Mouse (Mus musculus) heart, embryonic 13.5 days (tissue): Measurements from ENCODE around the gene Rem1. TPM values are rescaled to one million over a fixed set of nuclear protein-coding genes. Genes with fewer than 3 reads are reported as not detected.

Experiments
- ATAC-seq: fragments of 200-750 bp; cut with Nextera tagmentation; 2 replicates; pipeline ENCODE4 v1.8.0; 2017; ENCODE audit warnings: moderate TSS enrichment; ENCODE audit not compliant: insufficient number of reproducible peaks, low FRiP score, low TSS enrichment; ENCODE audit errors: extremely low read depth
- H3K27ac ChIP-seq: fragments of 300-500 bp; sonication (generic); replicated peaks from 2 replicates; pipeline ENCODE4 v1.5.1; 2015; ENCODE audit warnings: moderate library complexity, mild to moderate bottlenecking, inconsistent platforms
- H3K27me3 ChIP-seq: fragments of 300-500 bp; sonication (generic); replicated peaks from 2 replicates; pipeline ENCODE4 v1.6.1; 2015; ENCODE audit warnings: mild to moderate bottlenecking, inconsistent platforms
- H3K36me3 ChIP-seq: fragments of 300-500 bp; sonication (generic); 2 replicates; pipeline ENCODE4 v1.6.1; 2015; ENCODE audit warnings: mild to moderate bottlenecking, inconsistent platforms
- H3K4me1 ChIP-seq: fragments of 300-500 bp; sonication (generic); 2 replicates; pipeline ENCODE4 v1.6.1; 2015; ENCODE audit warnings: inconsistent platforms
- H3K4me2 ChIP-seq: fragments of 300-500 bp; sonication (generic); 2 replicates; pipeline ENCODE4 v1.6.1; 2015; ENCODE audit warnings: inconsistent platforms, mild to moderate bottlenecking, moderate library complexity
- H3K4me3 ChIP-seq: fragments of 300-500 bp; sonication (generic); 2 replicates; pipeline ENCODE4 v1.5.1; 2015; ENCODE audit warnings: moderate library complexity, mild to moderate bottlenecking, inconsistent platforms
- H3K9ac ChIP-seq: fragments of 300-500 bp; sonication (generic); 2 replicates; pipeline ENCODE4 v1.6.1; 2015; ENCODE audit warnings: inconsistent platforms, mild to moderate bottlenecking, moderate library complexity
- H3K9me3 ChIP-seq: fragments of 300-500 bp; sonication (generic); 2 replicates; pipeline ENCODE4 v1.6.1; 2016; ENCODE audit warnings: inconsistent platforms
- WGBS: fragments of 180-500 bp; shearing (Covaris S2); methylation state at CpG from one replicate; pipeline ENCODE4 v1.1.7; 2015; ENCODE audit warnings: mixed read lengths; 5-methylcytosine and 5-hydroxymethylcytosine counted together
- polyA plus RNA-seq: library from polyadenylated mRNA; unstranded; fragments of >200 nt; fragmentation: Nextera tagmentation; extraction: Ambion mirVana; gene quantifications from 2 replicates; pipeline ENCODE4 v1.2.1, GENCODE M21; 2015

Rem1 gene
- polyA plus RNA-seq = 10.5 and 12.6 TPM in 2 replicates

DNA sequence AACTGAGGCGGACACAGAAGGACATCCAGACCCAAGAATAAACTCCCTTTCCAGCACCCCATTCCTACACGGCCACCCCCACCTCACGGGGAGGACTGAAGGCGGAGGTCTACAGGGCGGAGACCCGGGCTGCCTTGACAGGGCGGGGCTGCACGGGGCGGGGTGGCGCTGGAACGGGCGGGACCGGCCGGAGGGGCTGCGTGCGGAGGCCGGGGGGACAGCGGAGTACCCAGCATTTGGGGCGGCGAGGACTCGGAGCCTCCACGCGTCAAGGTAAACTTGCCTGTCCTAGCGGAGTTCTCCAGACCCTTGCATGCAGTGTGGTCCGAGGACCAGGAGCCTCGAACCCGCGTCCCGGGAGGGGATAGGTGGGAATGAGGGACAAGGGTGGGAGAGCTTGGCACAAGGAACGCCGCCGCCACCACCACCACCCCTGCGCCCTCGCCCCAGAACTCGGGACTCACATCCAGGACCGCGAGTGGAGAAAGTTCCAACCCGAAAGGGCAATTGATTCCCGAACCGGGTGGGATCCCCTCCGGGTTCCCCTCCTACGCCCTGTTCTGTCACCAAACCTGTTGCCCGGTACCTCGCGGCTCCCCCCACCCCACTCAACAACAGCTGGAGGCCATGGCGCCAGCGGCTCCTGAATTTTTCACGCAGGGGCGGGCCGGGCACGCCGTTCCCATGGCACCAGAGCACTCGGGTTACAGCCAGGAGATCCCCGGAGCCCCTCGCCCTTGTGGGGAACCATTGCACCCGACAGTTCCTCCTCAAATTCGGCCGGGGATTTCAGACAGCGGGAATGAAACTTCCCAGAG lies at the start of gene Rem1:
Gene Rem1, plus strand, starts transcription at position 178 of the 818 bp plus-strand sequence.
- 0 out of 2 replicates have a peak within 1 kb of the TSS, but pooled peaks have one; percentile 12 for H3K27ac ChIP-seq
- H3K9me3 ChIP-seq = no peaks in the 10 kb centered on the region
- peak within 1 kb of the TSS; percentile 91 for H3K4me2 ChIP-seq
- WGBS = 2% methylated on average over 59 of the region's 59 CpGs
- peak within 1 kb of the TSS; percentile 84 for H3K9ac ChIP-seq
- H3K36me3 ChIP-seq = no peaks in the 10 kb centered on the region
- peaks cover 46% of the 10 kb centered on the region for H3K27me3 ChIP-seq
- peak within 1 kb of the TSS; percentile 66 for H3K4me3 ChIP-seq
- ATAC-seq = 0 out of 2 replicates have a peak, but pooled peaks have one; percentile 29
- H3K4me1 ChIP-seq = peaks cover 34% of the 10 kb centered on the region

GRCm38 (mm10) chr2:152580107-152580506 lies 46.6 kb upstream of the Rem1 start, which contains the start of gene Defb19:
TSS of gene Defb19 (minus strand) at chr2:152580312.
- WGBS = 45% methylated on average over 7 of the region's 7 CpGs
- Histone ChIP-seq H3K9ac (no peak within 1 kb of the TSS), H3K4me1 (peaks cover 11% of the 10 kb centered on the region), H3K4me2 (no peak within 1 kb of the TSS), H3K9me3 (no peaks in the 10 kb centered on the region), H3K27me3 (no peaks in the 10 kb centered on the region), H3K27ac (no peak within 1 kb of the TSS), H3K36me3 (no peaks in the 10 kb centered on the region), H3K4me3 (no peak within 1 kb of the TSS)
- no peak for ATAC-seq

DNA sequence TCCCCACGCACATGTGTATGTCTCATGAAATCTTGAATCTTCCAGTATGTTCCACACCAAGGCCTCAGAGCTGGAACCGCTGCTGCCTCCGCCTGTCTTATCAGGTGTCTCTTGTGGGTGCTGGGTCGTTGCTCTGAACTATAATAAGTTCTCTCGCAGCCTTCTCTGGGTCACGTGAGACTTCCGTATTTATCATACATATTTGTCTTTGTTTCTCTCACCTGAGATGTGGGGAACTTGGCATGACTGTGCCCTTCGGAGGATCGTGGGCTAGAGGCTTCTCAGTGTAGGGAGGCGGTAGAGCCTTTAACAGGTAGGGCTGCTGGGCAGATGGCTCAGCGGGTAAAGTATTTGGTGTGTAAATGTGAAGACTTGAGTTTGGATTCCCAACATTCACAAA lies 46.1 kb upstream of the Rem1 start:
- no peak for ATAC-seq
- WGBS = 47% methylated on average over 11 of the region's 11 CpGs
- no peaks in the 10 kb centered on the region for H3K27me3 ChIP-seq

GRCm38 (mm10) chr2:152586926-152587560 lies 39.7 kb upstream of the Rem1 start:
- no peaks in the 10 kb centered on the region for H3K27me3 ChIP-seq
- H3K27ac ChIP-seq = no peak overlapping the region
- H3K4me3 ChIP-seq = no peak overlapping the region
- H3K9ac ChIP-seq = no peak overlapping the region
- WGBS = 79% methylated on average over 4 of the region's 4 CpGs
- peaks cover 13% of the 10 kb centered on the region for H3K4me1 ChIP-seq
- no peaks in the 10 kb centered on the region for H3K9me3 ChIP-seq
- H3K36me3 ChIP-seq = no peaks in the 10 kb centered on the region
- no peak overlapping the region for H3K4me2 ChIP-seq
- no peak for ATAC-seq

More for the DNA sequence above, 46.1 kb upstream of the Rem1 start:
- Histone ChIP-seq H3K27ac (no peak overlapping the region), H3K9me3 (no peaks in the 10 kb centered on the region), H3K4me1 (peaks cover 11% of the 10 kb centered on the region), H3K9ac (no peak overlapping the region), H3K36me3 (no peaks in the 10 kb centered on the region), H3K4me3 (no peak overlapping the region), H3K4me2 (no peak overlapping the region)

- Histone ChIP-seq H3K27me3 (no peaks in the 10 kb centered on the region), H3K4me1 (peaks cover 13% of the 10 kb centered on the region), H3K9me3 (no peaks in the 10 kb centered on the region), H3K27ac (no peak overlapping the region), H3K4me3 (no peak overlapping the region), H3K4me2 (no peak overlapping the region), H3K9ac (no peak overlapping the region), H3K36me3 (no peaks in the 10 kb centered on the region)
- ATAC-seq = no peak
- WGBS = 32% methylated on average over 2 of the region's 2 CpGs
Observed at GRCm38 (mm10) chr2:152588450-152588849, 38.3 kb upstream of the Rem1 start.

- no peak overlapping the region for H3K4me2 ChIP-seq
- H3K27me3 ChIP-seq = no peaks in the 10 kb centered on the region
- no peak overlapping the region for H3K4me3 ChIP-seq
- peaks cover 13% of the 10 kb centered on the region for H3K4me1 ChIP-seq
- no peaks in the 10 kb centered on the region for H3K36me3 ChIP-seq
- H3K27ac ChIP-seq = no peak overlapping the region
- 44% methylated on average over 6 of the region's 6 CpGs for WGBS
- no peak for ATAC-seq
- no peak overlapping the region for H3K9ac ChIP-seq
- H3K9me3 ChIP-seq = no peaks in the 10 kb centered on the region
Observed at GRCm38 (mm10) chr2:152589021-152589420, 37.7 kb upstream of the Rem1 start.

DNA sequence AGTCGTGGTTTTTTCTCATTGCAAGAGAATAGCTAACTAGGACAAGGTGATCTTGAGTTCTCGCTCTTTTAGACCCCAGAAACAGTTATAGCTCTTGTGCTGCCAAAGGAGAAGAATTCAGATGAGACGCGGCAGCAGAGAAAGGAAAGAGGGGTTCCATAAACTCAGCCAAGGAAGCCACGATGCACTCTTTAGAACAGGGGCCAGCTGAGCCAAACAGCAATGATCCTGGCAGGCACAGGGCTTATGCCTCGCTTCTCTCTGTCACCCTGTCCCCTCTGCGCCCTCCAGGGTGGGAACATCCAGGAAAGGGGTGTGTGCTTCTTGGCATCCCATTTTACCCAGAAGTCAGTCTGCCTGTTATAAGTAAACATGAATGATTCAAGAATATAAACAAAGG lies 27.5 kb upstream of the Rem1 start, which contains the start of gene Defb45:
Gene Defb45, minus strand, starts transcription at position 101 of the 400 bp plus-strand sequence.
- ATAC-seq = no peak

DNA sequence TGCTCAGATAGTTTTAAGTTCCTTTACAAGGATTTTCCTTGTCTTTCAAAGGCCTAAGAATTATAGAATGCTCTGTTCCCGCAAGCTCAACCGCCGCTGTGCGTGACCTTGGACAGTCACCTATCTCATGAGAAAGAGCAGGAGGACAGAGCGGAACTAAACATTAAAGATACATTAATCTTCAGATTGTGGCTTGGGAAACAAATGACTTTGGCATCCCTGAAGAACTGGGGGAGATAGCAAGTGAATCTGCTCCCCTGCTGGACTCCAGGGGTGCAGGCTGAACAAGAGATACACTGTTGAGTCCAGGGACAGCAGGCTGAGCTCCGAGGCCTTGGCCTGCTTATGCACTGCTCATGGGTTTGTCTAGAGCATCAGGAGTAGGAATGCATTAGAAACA lies 26.7 kb upstream of the Rem1 start:
- 74% methylated on average over 6 of the region's 6 CpGs for WGBS
- H3K27me3 ChIP-seq = no peaks in the 10 kb centered on the region
- H3K9me3 ChIP-seq = no peaks in the 10 kb centered on the region
- no peak for ATAC-seq
- no peak overlapping the region for H3K27ac ChIP-seq
- no peak overlapping the region for H3K4me2 ChIP-seq
- H3K4me3 ChIP-seq = no peak overlapping the region
- H3K36me3 ChIP-seq = no peaks in the 10 kb centered on the region
- H3K9ac ChIP-seq = no peak overlapping the region
- H3K4me1 ChIP-seq = no peaks in the 10 kb centered on the region

More for the DNA sequence above, 27.5 kb upstream of the Rem1 start, which contains the start of gene Defb45:
- 65% methylated on average over 7 of the region's 7 CpGs for WGBS
- Histone ChIP-seq H3K27me3 (no peaks in the 10 kb centered on the region), H3K27ac (no peak within 1 kb of the TSS), H3K4me3 (no peak within 1 kb of the TSS), H3K36me3 (no peaks in the 10 kb centered on the region), H3K9ac (no peak within 1 kb of the TSS), H3K4me2 (no peak within 1 kb of the TSS), H3K4me1 (no peaks in the 10 kb centered on the region), H3K9me3 (no peaks in the 10 kb centered on the region)

DNA sequence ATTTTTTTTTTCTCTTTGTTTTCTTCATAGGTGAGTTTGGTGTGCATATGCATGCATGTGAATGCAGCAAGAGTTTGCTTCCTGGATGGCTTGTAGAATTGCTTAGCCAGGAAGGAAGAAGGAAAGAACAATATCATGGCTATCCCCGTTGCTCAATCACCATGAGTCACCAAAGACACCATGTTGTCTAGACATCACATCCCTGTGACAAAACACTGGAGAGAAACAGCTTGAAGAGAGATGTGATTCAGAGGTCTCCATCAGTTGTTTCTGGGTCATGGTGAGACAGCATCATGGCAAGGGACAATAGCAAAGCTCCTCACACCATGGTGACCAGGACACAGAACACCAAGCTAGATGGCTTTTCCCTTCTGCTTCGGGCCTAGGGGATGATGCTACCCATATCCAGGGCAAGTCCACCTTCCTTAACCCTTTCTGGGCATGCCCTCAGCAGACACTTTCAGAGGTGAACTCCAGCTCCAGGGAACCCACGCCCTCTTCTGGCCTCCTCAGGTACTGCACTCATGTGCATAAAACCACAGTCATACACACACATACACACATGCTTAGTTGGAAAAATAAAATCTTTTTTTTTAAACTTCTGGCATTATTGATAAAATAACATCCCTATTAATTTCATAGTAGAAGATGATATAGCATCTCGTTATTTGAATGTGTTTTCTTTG lies 25.3 kb upstream of the Rem1 start:
- Histone ChIP-seq H3K4me2 (no peak overlapping the region), H3K9ac (no peak overlapping the region), H3K4me1 (no peaks in the 10 kb centered on the region), H3K9me3 (no peaks in the 10 kb centered on the region), H3K27ac (no peak overlapping the region), H3K36me3 (no peaks in the 10 kb centered on the region), H3K27me3 (no peaks in the 10 kb centered on the region), H3K4me3 (no peak overlapping the region)
- WGBS = 61% methylated on average over 4 of the region's 4 CpGs
- no peak for ATAC-seq

- H3K4me3 ChIP-seq = no peak within 1 kb of the TSS
- no peaks in the 10 kb centered on the region for H3K36me3 ChIP-seq
- H3K4me2 ChIP-seq = no peak within 1 kb of the TSS
- WGBS = 77% methylated on average over 15 of the region's 15 CpGs
- no peak within 1 kb of the TSS for H3K9ac ChIP-seq
- ATAC-seq = no peak
- no peaks in the 10 kb centered on the region for H3K4me1 ChIP-seq
- no peak within 1 kb of the TSS for H3K27ac ChIP-seq
- H3K9me3 ChIP-seq = no peaks in the 10 kb centered on the region
- H3K27me3 ChIP-seq = no peaks in the 10 kb centered on the region
Observed at GRCm38 (mm10) chr2:152604057-152604456, 22.7 kb upstream of the Rem1 start, which contains the start of gene Defb36. TSS of gene Defb36 (plus strand) at chr2:152604327.

DNA sequence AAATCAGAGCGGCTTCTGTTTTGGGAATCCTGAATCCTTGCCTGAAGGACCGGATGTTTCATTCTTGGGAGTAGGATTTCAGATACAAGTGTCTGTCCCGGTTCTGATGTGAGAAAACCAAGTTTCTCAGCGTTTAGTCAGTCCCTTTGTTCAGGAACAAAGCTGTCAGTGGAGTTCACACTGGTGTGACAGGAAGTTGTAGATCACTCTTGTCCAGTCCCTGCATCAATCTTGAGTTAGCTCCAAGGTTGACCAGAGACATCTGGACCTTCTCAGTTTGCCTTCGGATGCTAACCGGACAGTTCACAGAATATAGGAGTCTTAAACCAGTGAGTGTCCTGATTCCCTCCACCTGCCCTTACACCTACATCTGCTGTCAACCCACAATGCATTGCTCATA lies 19.0 kb upstream of the Rem1 start:
- WGBS = 54% methylated on average over 6 of the region's 6 CpGs
- Histone ChIP-seq H3K4me1 (no peaks in the 10 kb centered on the region), H3K27me3 (no peaks in the 10 kb centered on the region), H3K9me3 (no peaks in the 10 kb centered on the region), H3K9ac (no peak overlapping the region), H3K4me2 (no peak overlapping the region), H3K36me3 (no peaks in the 10 kb centered on the region), H3K4me3 (no peak overlapping the region), H3K27ac (no peak overlapping the region)
- no peak for ATAC-seq
